Mouse (Mus musculus): ENCODE data around the gene Greb1. TPM values are rescaled to one million over a fixed set of nuclear protein-coding genes. Genes with fewer than 3 reads are reported as not detected.

Gene Greb1
- polyA plus RNA-seq, 1 experiment from 2014 or later, result 5.0 TPM

- WGBS, result 19% methylated on average over 1 of the region's 1 CpGs
- no peaks in the 10 kb centered on the region for H3K27me3 ChIP-seq (ENCODE audit: control insufficient read depth, insufficient read depth, low read length)
- no peak overlapping the region for H3K9ac ChIP-seq (replicated peaks; ENCODE audit: low read length)
- H3K9me3 ChIP-seq (replicated peaks; ENCODE audit: control insufficient read depth, low read length), result no peaks in the 10 kb centered on the region
- DNase-seq (ENCODE audit: low spot score) (no peak), ATAC-seq (replicated peaks; ENCODE audit: insufficient number of reproducible peaks, low FRiP score, low TSS enrichment, low read depth) (no peak)
- no peaks in the 10 kb centered on the region for H3K36me3 ChIP-seq (replicated peaks; ENCODE audit: control insufficient read depth, insufficient read depth, low read depth, low read length)
- no peak overlapping the region for H3K4me3 ChIP-seq (ENCODE audit: low read depth, low read length)
- H3K4me2 ChIP-seq (ENCODE audit: low read depth, low read length), result no peak overlapping the region
- H3K27ac ChIP-seq (replicated peaks; ENCODE audit: low read depth, low read length), result no peak overlapping the region
- no peaks in the 10 kb centered on the region; the same call in 1 of the 2 replicates for H3K4me1 ChIP-seq (ENCODE audit: control insufficient read depth, insufficient read depth, low read length)
These were observed 11.5 kb downstream of the Greb1 start for GRCm38 (mm10) chr12:16789199-16789598.

GRCm38 (mm10) chr12:16788600-16788999 lies 12.1 kb downstream of the Greb1 start:
- Histone ChIP-seq H3K9me3 (replicated peaks; ENCODE audit: control insufficient read depth, low read length) (no peaks in the 10 kb centered on the region), H3K4me1 (ENCODE audit: control insufficient read depth, insufficient read depth, low read length) (no peaks in the 10 kb centered on the region; the same call in 1 of the 2 replicates), H3K9ac (replicated peaks; ENCODE audit: low read length) (no peak overlapping the region), H3K4me3 (ENCODE audit: low read depth, low read length) (no peak overlapping the region), H3K27ac (replicated peaks; ENCODE audit: low read depth, low read length) (no peak overlapping the region), H3K4me2 (ENCODE audit: low read depth, low read length) (no peak overlapping the region), H3K27me3 (ENCODE audit: control insufficient read depth, insufficient read depth, low read length) (no peaks in the 10 kb centered on the region), H3K36me3 (replicated peaks; ENCODE audit: control insufficient read depth, insufficient read depth, low read depth, low read length) (no peaks in the 10 kb centered on the region)
- WGBS, result 53% methylated on average over 2 of the region's 2 CpGs
- no peak for DNase-seq (ENCODE audit: low spot score)
- ATAC-seq (replicated peaks; ENCODE audit: insufficient number of reproducible peaks, low FRiP score, low TSS enrichment, low read depth), result no peak

- H3K9me3 ChIP-seq (replicated peaks; ENCODE audit: control insufficient read depth, low read length), result no peaks in the 10 kb centered on the region
- no peak overlapping the region for H3K9ac ChIP-seq (replicated peaks; ENCODE audit: low read length)
- 87% methylated on average over 14 of the region's 14 CpGs for WGBS
- no peak overlapping the region for H3K27ac ChIP-seq (replicated peaks; ENCODE audit: low read depth, low read length)
- ATAC-seq (replicated peaks; ENCODE audit: insufficient number of reproducible peaks, low FRiP score, low TSS enrichment, low read depth), result no peak
- no peak overlapping the region for H3K4me3 ChIP-seq (ENCODE audit: low read depth, low read length)
- H3K4me2 ChIP-seq (ENCODE audit: low read depth, low read length), result no peak overlapping the region
- H3K4me1 ChIP-seq (ENCODE audit: control insufficient read depth, insufficient read depth, low read length), result no peaks in the 10 kb centered on the region
- no peak for DNase-seq (ENCODE audit: low spot score)
- H3K27me3 ChIP-seq (ENCODE audit: control insufficient read depth, insufficient read depth, low read length), result no peaks in the 10 kb centered on the region
- H3K36me3 ChIP-seq (replicated peaks; ENCODE audit: control insufficient read depth, insufficient read depth, low read depth, low read length), result no peaks in the 10 kb centered on the region
These were observed 19.5 kb downstream of the Greb1 start for GRCm38 (mm10) chr12:16781034-16781746.

GRCm38 (mm10) chr12:16780320-16780719 lies 20.4 kb downstream of the Greb1 start:
- no peaks in the 10 kb centered on the region for H3K27me3 ChIP-seq (ENCODE audit: control insufficient read depth, insufficient read depth, low read length)
- no peak overlapping the region for H3K4me3 ChIP-seq (ENCODE audit: low read depth, low read length)
- H3K4me2 ChIP-seq (ENCODE audit: low read depth, low read length), result no peak overlapping the region
- H3K4me1 ChIP-seq (ENCODE audit: control insufficient read depth, insufficient read depth, low read length), result no peaks in the 10 kb centered on the region
- 76% methylated on average over 3 of the region's 3 CpGs for WGBS
- H3K27ac ChIP-seq (replicated peaks; ENCODE audit: low read depth, low read length), result no peak overlapping the region
- H3K36me3 ChIP-seq (replicated peaks; ENCODE audit: control insufficient read depth, insufficient read depth, low read depth, low read length), result no peaks in the 10 kb centered on the region
- H3K9me3 ChIP-seq (replicated peaks; ENCODE audit: control insufficient read depth, low read length), result no peaks in the 10 kb centered on the region
- H3K9ac ChIP-seq (replicated peaks; ENCODE audit: low read length), result no peak overlapping the region
- no peak for ATAC-seq (replicated peaks; ENCODE audit: insufficient number of reproducible peaks, low FRiP score, low TSS enrichment, low read depth)
- no peak for DNase-seq (ENCODE audit: low spot score)

GRCm38 (mm10) chr12:16779165-16779564 lies 21.5 kb downstream of the Greb1 start:
- Histone ChIP-seq H3K4me2 (ENCODE audit: low read depth, low read length) (no peak overlapping the region), H3K9ac (replicated peaks; ENCODE audit: low read length) (no peak overlapping the region), H3K27me3 (ENCODE audit: control insufficient read depth, insufficient read depth, low read length) (no peaks in the 10 kb centered on the region), H3K4me3 (ENCODE audit: low read depth, low read length) (no peak overlapping the region), H3K36me3 (replicated peaks; ENCODE audit: control insufficient read depth, insufficient read depth, low read depth, low read length) (no peaks in the 10 kb centered on the region), H3K9me3 (replicated peaks; ENCODE audit: control insufficient read depth, low read length) (no peaks in the 10 kb centered on the region), H3K4me1 (ENCODE audit: control insufficient read depth, insufficient read depth, low read length) (no peaks in the 10 kb centered on the region), H3K27ac (replicated peaks; ENCODE audit: low read depth, low read length) (no peak overlapping the region)
- DNase-seq (ENCODE audit: low spot score) (no peak), ATAC-seq (replicated peaks; ENCODE audit: insufficient number of reproducible peaks, low FRiP score, low TSS enrichment, low read depth) (no peak)
- WGBS, result 76% methylated on average over 2 of the region's 2 CpGs

GRCm38 (mm10) chr12:16778523-16778922 lies 22.2 kb downstream of the Greb1 start:
- H3K9ac ChIP-seq (replicated peaks; ENCODE audit: low read length), result no peak overlapping the region
- no peak overlapping the region for H3K4me3 ChIP-seq (ENCODE audit: low read depth, low read length)
- DNase-seq (ENCODE audit: low spot score) (no peak), ATAC-seq (replicated peaks; ENCODE audit: insufficient number of reproducible peaks, low FRiP score, low TSS enrichment, low read depth) (no peak)
- H3K4me1 ChIP-seq (ENCODE audit: control insufficient read depth, insufficient read depth, low read length), result no peaks in the 10 kb centered on the region
- H3K36me3 ChIP-seq (replicated peaks; ENCODE audit: control insufficient read depth, insufficient read depth, low read depth, low read length), result no peaks in the 10 kb centered on the region
- H3K9me3 ChIP-seq (replicated peaks; ENCODE audit: control insufficient read depth, low read length), result no peaks in the 10 kb centered on the region
- no peak overlapping the region for H3K4me2 ChIP-seq (ENCODE audit: low read depth, low read length)
- H3K27ac ChIP-seq (replicated peaks; ENCODE audit: low read depth, low read length), result no peak overlapping the region
- no peaks in the 10 kb centered on the region for H3K27me3 ChIP-seq (ENCODE audit: control insufficient read depth, insufficient read depth, low read length)
- 81% methylated on average over 5 of the region's 5 CpGs for WGBS

- WGBS, result 88% methylated on average over 3 of the region's 3 CpGs
- no peak overlapping the region for H3K4me2 ChIP-seq (ENCODE audit: low read depth, low read length)
- no peaks in the 10 kb centered on the region for H3K4me1 ChIP-seq (ENCODE audit: control insufficient read depth, insufficient read depth, low read length)
- no peaks in the 10 kb centered on the region for H3K9me3 ChIP-seq (replicated peaks; ENCODE audit: control insufficient read depth, low read length)
- H3K9ac ChIP-seq (replicated peaks; ENCODE audit: low read length), result no peak overlapping the region
- no peak overlapping the region for H3K27ac ChIP-seq (replicated peaks; ENCODE audit: low read depth, low read length)
- H3K4me3 ChIP-seq (ENCODE audit: low read depth, low read length), result no peak overlapping the region
- H3K36me3 ChIP-seq (replicated peaks; ENCODE audit: control insufficient read depth, insufficient read depth, low read depth, low read length), result no peaks in the 10 kb centered on the region
- no peaks in the 10 kb centered on the region for H3K27me3 ChIP-seq (ENCODE audit: control insufficient read depth, insufficient read depth, low read length)
- ATAC-seq (replicated peaks; ENCODE audit: insufficient number of reproducible peaks, low FRiP score, low TSS enrichment, low read depth) (no peak), DNase-seq (ENCODE audit: low spot score) (no peak)
These were observed 25.3 kb downstream of the Greb1 start for GRCm38 (mm10) chr12:16775351-16775750.

- WGBS, result 92% methylated on average over 4 of the region's 4 CpGs
- Histone ChIP-seq H3K9ac (replicated peaks; ENCODE audit: low read length) (no peak overlapping the region), H3K4me2 (ENCODE audit: low read depth, low read length) (no peak overlapping the region), H3K27me3 (ENCODE audit: control insufficient read depth, insufficient read depth, low read length) (no peaks in the 10 kb centered on the region), H3K9me3 (replicated peaks; ENCODE audit: control insufficient read depth, low read length) (no peaks in the 10 kb centered on the region), H3K36me3 (replicated peaks; ENCODE audit: control insufficient read depth, insufficient read depth, low read depth, low read length) (no peaks in the 10 kb centered on the region), H3K4me3 (ENCODE audit: low read depth, low read length) (no peak overlapping the region), H3K4me1 (ENCODE audit: control insufficient read depth, insufficient read depth, low read length) (no peaks in the 10 kb centered on the region), H3K27ac (replicated peaks; ENCODE audit: low read depth, low read length) (no peak overlapping the region)
- no peak for ATAC-seq (replicated peaks; ENCODE audit: insufficient number of reproducible peaks, low FRiP score, low TSS enrichment, low read depth)
- DNase-seq (ENCODE audit: low spot score), result no peak
These were observed 26.1 kb downstream of the Greb1 start for GRCm38 (mm10) chr12:16774605-16775004.

All from embryonic facial prominence, embryonic 11.5 days (tissue).